Mouse (Mus musculus) MEL (cell line): ENCODE results near the gene Zfp777. TPM values are rescaled to one million over a fixed set of nuclear protein-coding genes. Genes with fewer than 3 reads are reported as not detected.

Source experiments
- DNase-seq: peaks from one replicate; pipeline ENCODE4 v3.0.0; 2011; ENCODE audit warnings: low read depth, low spot score
- H3K27ac ChIP-seq: 2 replicates; pipeline ENCODE4 v1.5.1; 2012; ENCODE audit warnings: low read depth, mild to moderate bottlenecking, control low read depth, low read length, moderate library complexity; ENCODE audit not compliant: control insufficient read depth
- H3K27me3 ChIP-seq, 2 experiments: fragments of 150-350 bp in 1 of 2; sonication (generic) in 1 of 2; 2 replicates each; pipeline ENCODE4 v1.6.1; 2012; ENCODE audit warnings: low read length in 2 of 2, mild to moderate bottlenecking in 2 of 2, improper control_type of control experiment in 1 of 2, moderate library complexity in 1 of 2; ENCODE audit not compliant: insufficient read depth in 2 of 2, control insufficient read depth in 1 of 2
- H3K36me3 ChIP-seq, 2 experiments: 2 replicates each; pipeline ENCODE4 v1.6.1; 2012 to 2014; ENCODE audit warnings: low read length in 2 of 2, improper control_type of control experiment in 1 of 2, inconsistent platforms in 1 of 2, mild to moderate bottlenecking in 1 of 2; ENCODE audit not compliant: insufficient read depth in 2 of 2, control insufficient read depth in 1 of 2
- H3K4me1 ChIP-seq, 2 experiments: fragments of 150-350 bp in 1 of 2; sonication (generic) in 1 of 2; 2 replicates each; pipeline ENCODE4 v1.6.1; 2012; ENCODE audit warnings: low read length in 2 of 2, improper control_type of control experiment in 1 of 2, mild to moderate bottlenecking in 1 of 2; ENCODE audit not compliant: insufficient read depth in 2 of 2, control insufficient read depth in 1 of 2
- H3K4me3 ChIP-seq, 2 experiments: fragments of 150-350 bp in 1 of 2; sonication (generic) in 1 of 2; 2 replicates each; pipeline ENCODE4 v1.5.1; 2012; ENCODE audit warnings: low read depth in 2 of 2, low read length in 2 of 2, mild to moderate bottlenecking in 2 of 2, moderate library complexity in 2 of 2, control low read depth in 1 of 2, improper control_type of control experiment in 1 of 2; ENCODE audit not compliant: control insufficient read depth in 1 of 2, insufficient read depth in 1 of 2
- H3K79me2 ChIP-seq: 2 replicates; pipeline ENCODE4 v1.6.1; 2012; ENCODE audit warnings: mild to moderate bottlenecking, low read length, moderate library complexity; ENCODE audit not compliant: control insufficient read depth, poor library complexity, insufficient read depth
- H3K9ac ChIP-seq: 2 replicates; pipeline ENCODE4 v1.6.1; 2012; ENCODE audit warnings: low read depth, mild to moderate bottlenecking, control low read depth, low read length, moderate library complexity; ENCODE audit not compliant: control insufficient read depth, poor library complexity, severe bottlenecking
- H3K9me3 ChIP-seq: fragments of 150-350 bp; sonication (generic); replicated peaks from 2 replicates; pipeline ENCODE4 v1.6.1; 2012; ENCODE audit warnings: mild to moderate bottlenecking, low read length, improper control_type of control experiment, moderate library complexity; ENCODE audit not compliant: insufficient read depth
- CHD1 ChIP-seq: IDR thresholded peaks from 2 replicates; pipeline ENCODE4 v1.6.1; 2012; ENCODE audit warnings: low read depth, mild to moderate bottlenecking, inconsistent platforms, low read length, improper control_type of control experiment
- CTCF ChIP-seq, 3 experiments: IDR thresholded peaks in 2 of 3; conservative IDR thresholded peaks in 1 of 3; 2 replicates each; pipeline ENCODE4 v1.5.1; 2011 to 2012; ENCODE audit warnings: low read length in 3 of 3, low read depth in 2 of 3, mild to moderate bottlenecking in 2 of 3, improper control_type of control experiment in 1 of 3, inconsistent platforms in 1 of 3, mixed read lengths in 1 of 3, moderate library complexity in 1 of 3; ENCODE audit not compliant: control insufficient read depth in 1 of 3, insufficient read depth in 1 of 3, poor library complexity in 1 of 3, severe bottlenecking in 1 of 3
- ETS1 ChIP-seq: IDR thresholded peaks from 2 replicates; pipeline ENCODE4 v1.6.1; 2012; ENCODE audit warnings: low read depth, mild to moderate bottlenecking, inconsistent platforms, low read length, improper control_type of control experiment, moderate library complexity
- HCFC1 ChIP-seq: IDR thresholded peaks from 2 replicates; pipeline ENCODE4 v1.6.1; 2012; ENCODE audit warnings: low read depth, mild to moderate bottlenecking, inconsistent platforms, low read length, improper control_type of control experiment, moderate library complexity
- MAFK ChIP-seq: IDR thresholded peaks from 2 replicates; pipeline ENCODE4 v1.6.1; 2011; ENCODE audit warnings: low read depth, mild to moderate bottlenecking, low read length, improper control_type of control experiment, borderline replicate concordance
- MYB ChIP-seq: IDR thresholded peaks from 2 replicates; pipeline ENCODE4 v1.6.1; 2011; ENCODE audit warnings: mild to moderate bottlenecking, low read depth, low read length, improper control_type of control experiment
- NELFE ChIP-seq: IDR thresholded peaks from 2 replicates; pipeline ENCODE4 v1.6.1; 2011; ENCODE audit warnings: low read depth, low read length, improper control_type of control experiment
- NRF1 ChIP-seq: IDR thresholded peaks from 2 replicates; pipeline ENCODE4 v1.6.1; 2014; ENCODE audit warnings: low read depth, mild to moderate bottlenecking, inconsistent platforms, low read length, improper control_type of control experiment, moderate library complexity; ENCODE audit not compliant: poor library complexity, insufficient read depth, severe bottlenecking
- POLR2A ChIP-seq, 2 experiments: IDR thresholded peaks; 2 replicates each; pipeline ENCODE4 v1.6.1; 2011 to 2012; ENCODE audit warnings: low read length in 2 of 2, mild to moderate bottlenecking in 2 of 2, control low read depth in 1 of 2, improper control_type of control experiment in 1 of 2, low read depth in 1 of 2, moderate library complexity in 1 of 2; ENCODE audit not compliant: control insufficient read depth in 1 of 2, insufficient read depth in 1 of 2, poor library complexity in 1 of 2
- SIN3A ChIP-seq: IDR thresholded peaks from 2 replicates; pipeline ENCODE4 v1.6.1; 2012; ENCODE audit warnings: low read length, improper control_type of control experiment, inconsistent platforms
- TBP ChIP-seq: IDR thresholded peaks from 2 replicates; pipeline ENCODE4 v1.8.0; 2011; ENCODE audit warnings: low read depth, low read length, improper control_type of control experiment
- TCF12 ChIP-seq: IDR thresholded peaks from 2 replicates; pipeline ENCODE4 v1.6.1; 2014; ENCODE audit warnings: low read depth, mild to moderate bottlenecking, inconsistent platforms, low read length, improper control_type of control experiment, moderate library complexity
- UBTF ChIP-seq: IDR thresholded peaks from 2 replicates; pipeline ENCODE4 v1.6.1; 2012; ENCODE audit warnings: low read depth, mild to moderate bottlenecking, inconsistent platforms, low read length, improper control_type of control experiment, moderate library complexity, borderline replicate concordance; ENCODE audit not compliant: insufficient read depth
- USF1 ChIP-seq: IDR thresholded peaks from 2 replicates; pipeline ENCODE4 v1.6.1; 2014; ENCODE audit warnings: low read depth, mild to moderate bottlenecking, inconsistent platforms, low read length, improper control_type of control experiment, moderate library complexity
- polyA plus RNA-seq, 2 experiments: library from polyadenylated mRNA; stranded (reverse) in 1 of 2; unstranded in 1 of 2; fragments of >175 nt in 1 of 2; fragments of >200 nt in 1 of 2; gene quantifications; 2 replicates each; pipeline versions ENCODE4 v1.2.1 to v1.2.4; 2012; ENCODE audit warnings: low replicate concordance in 2 of 2, low read depth in 1 of 2; ENCODE audit not compliant: insufficient read length in 2 of 2, insufficient read depth in 1 of 2, missing spikeins in 1 of 2
- total RNA-seq: library from RNA; depleted of rRNA; stranded (reverse); fragments of 300-350 nt; gene quantifications from 2 replicates; pipeline ENCODE4 v1.2.3, GENCODE M21; 2012; rRNA removed

Gene Zfp777
- total RNA-seq (16.3 and 20.4 TPM in 2 replicates), polyA plus RNA-seq (10 to 100 TPM in 1 of 2 experiments, not detected in 1; 32.4 TPM)

DNA sequence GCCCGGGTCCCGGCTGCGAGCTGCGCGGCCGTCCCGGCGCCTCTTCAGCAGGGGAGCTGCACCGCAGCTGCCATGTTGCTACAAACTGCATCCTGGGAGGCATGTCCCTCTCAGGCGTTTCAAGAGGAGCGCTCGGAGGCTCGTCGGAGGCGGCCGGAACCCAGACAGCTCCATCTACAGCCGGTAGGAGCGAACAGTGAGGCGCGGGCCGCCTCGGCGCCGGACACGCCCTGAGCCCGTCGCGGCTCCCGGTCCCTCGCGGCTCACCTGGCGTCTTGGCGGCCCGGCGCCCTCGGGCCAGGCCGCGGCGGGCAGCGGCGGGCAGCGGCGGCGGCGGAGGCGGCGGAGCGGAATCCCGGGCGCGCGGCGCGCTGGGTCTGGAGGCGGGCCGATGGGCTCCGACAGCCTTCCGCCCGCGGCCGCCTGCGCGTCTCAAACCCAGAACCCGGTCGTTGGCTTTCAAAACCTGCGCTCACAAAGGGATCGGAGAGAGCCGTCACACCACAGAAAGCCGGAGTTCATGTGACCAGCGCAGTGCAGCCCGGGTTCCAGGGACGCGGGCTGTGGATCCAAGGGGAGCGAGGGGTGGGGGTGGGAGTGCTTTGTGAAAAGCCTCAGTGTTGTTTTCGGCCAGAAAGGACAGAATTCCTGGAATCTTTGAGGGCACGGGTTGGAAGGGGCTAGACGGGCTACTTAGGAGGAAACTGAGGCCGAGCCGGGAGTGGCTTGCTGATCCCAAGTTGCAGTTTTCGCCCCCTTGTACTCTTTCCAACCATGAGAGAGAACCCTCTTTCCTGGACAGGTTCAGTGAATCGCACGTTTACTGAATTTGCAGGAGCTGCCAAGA, at the start of gene Zfp777:
Gene Zfp777, minus strand, starts transcription at position 486 of the 847 bp plus-strand sequence.
- H3K4me3 ChIP-seq, result peak within 1 kb of the TSS; percentile 85 to 99
- peak; percentile 80 for DNase-seq
- H3K79me2 ChIP-seq, result peaks cover 32% of the 10 kb centered on the region
- H3K27ac ChIP-seq, result peak within 1 kb of the TSS; percentile 71
- TF ChIP-seq TCF12 (0 out of 2 replicates have a peak, but pooled peaks have one; percentile 21), CTCF (IDR thresholded peaks at IDR 0.05 in 2 of 3, conservative IDR thresholded peaks at IDR 0.05 in 1 of 3; ENCODE audit: control insufficient read depth in 1 of 3, insufficient read depth in 1 of 3, low read depth in 2 of 3, low read length in 3 of 3, poor library complexity in 1 of 3, severe bottlenecking in 1 of 3) (peak in 2 of 3 experiments; percentile 43 to 65; a peak in 4 of 6 replicates), TBP (0 out of 2 replicates have a peak, but pooled peaks have one; percentile 13), HCFC1 (peak; percentile 76), NELFE (peak; percentile 25; the same call in 1 of the 2 replicates), SIN3A (no peak; the same call in 1 of the 2 replicates), POLR2A (IDR thresholded peaks at IDR 0.05; ENCODE audit: control insufficient read depth in 1 of 2, insufficient read depth in 1 of 2, low read depth in 1 of 2, low read length in 2 of 2, poor library complexity in 1 of 2) (peak; percentile 45 to 64; a peak in 2 of 4 replicates), NRF1 (0 out of 2 replicates have a peak, but pooled peaks have one; percentile 17), MYB (no peak), MAFK (no peak), UBTF (peak; percentile 58; the same call in 1 of the 2 replicates)
- H3K27me3 ChIP-seq, result no peaks in the 10 kb centered on the region
- no peaks in the 10 kb centered on the region for H3K9me3 ChIP-seq
- peak within 1 kb of the TSS; percentile 98 for H3K9ac ChIP-seq
- H3K36me3 ChIP-seq, result peaks cover 1 to 13% of the 10 kb centered on the region in 2 experiments; a peak in 3 of 4 replicates
- peaks cover 3 to 6% of the 10 kb centered on the region in 2 experiments; a peak in 3 of 4 replicates for H3K4me1 ChIP-seq

- Histone ChIP-seq H3K27ac (no peak overlapping the region), H3K4me3 (peak overlapping the region; percentile 84 to 92)
- peak; percentile 77 for DNase-seq
These were observed 38.4 kb upstream of the Zfp777 start for GRCm38 (mm10) chr6:48086957-48087715.

More at GRCm38 (mm10) chr6:48086957-48087715, 38.4 kb upstream of the Zfp777 start:
- peaks cover 11% of the 10 kb centered on the region for H3K79me2 ChIP-seq
- peaks cover 0 to 19% of the 10 kb centered on the region in 2 experiments; a peak in 3 of 4 replicates for H3K4me1 ChIP-seq
- peak overlapping the region; percentile 74 for H3K9ac ChIP-seq
- no peaks in the 10 kb centered on the region for H3K27me3 ChIP-seq
- H3K9me3 ChIP-seq, result no peaks in the 10 kb centered on the region
- peak; percentile 24; the same call in 1 of the 2 replicates for TF ChIP-seq SIN3A
- no peak for TF ChIP-seq ETS1
- TF ChIP-seq MYB, result peak; percentile 38; the same call in 1 of the 2 replicates
- TF ChIP-seq USF1, result no peak
- TF ChIP-seq CTCF (IDR thresholded peaks at IDR 0.05 in 2 of 3, conservative IDR thresholded peaks at IDR 0.05 in 1 of 3; ENCODE audit: control insufficient read depth in 1 of 3, insufficient read depth in 1 of 3, low read depth in 2 of 3, low read length in 3 of 3, poor library complexity in 1 of 3, severe bottlenecking in 1 of 3), result peak; percentile 4 to 38 (median 23); a peak in 3 of 6 replicates
- TF ChIP-seq CHD1, result 0 out of 2 replicates have a peak, but pooled peaks have one; percentile 48
- TF ChIP-seq, all 39 proteins: peak for 4
- H3K36me3 ChIP-seq, result peaks cover 3 to 15% of the 10 kb centered on the region in 2 experiments
